Mouse (Mus musculus) E14TG2a.4 (cell line): Measurements from ENCODE around the gene Dcps.

Experiments
- CTCF ChIP-seq: conservative IDR thresholded peaks from 2 replicates; pipeline ENCODE4 v1.5.1; 2014; ENCODE audit warnings: low read length
- NANOG ChIP-seq: IDR thresholded peaks from 2 replicates; pipeline ENCODE4 v1.6.1; 2014; ENCODE audit warnings: borderline replicate concordance, low read length, mixed read lengths

GRCm38 (mm10) chr9:35145829-35146228, 30.0 kb downstream of the Dcps start:
- TF ChIP-seq CTCF: no peak
- no peak for TF ChIP-seq NANOG
